In genomic region chr19:23187732-23188131, GRCm38 (mm10) we compare ENCODE assay signal across 21 mouse cellular contexts. TPM values are rescaled to one million over a fixed set of nuclear protein-coding genes. Genes with fewer than 3 reads are reported as not detected.
DNase-seq lines count a peak whose midpoint lies in the region; ATAC-seq lines count a peak whose summit lies in the region.
"Had no signal": no experiment of that assay in that cellular context is flagged by ENCODE, and none has a peak within 500 bp of the region (broad histone marks: within the 10 kb centered on the region; RNA-seq: fewer than 3 reads in every experiment).

No protein-coding gene starts in this region.

- no peaks in the 10 kb centered on the region for H3K9me3 ChIP-seq in forebrain, embryonic 16.5 days (ENCODE audit: control insufficient read depth, low read length)
- no peaks in the 10 kb centered on the region for H3K9me3 ChIP-seq in forebrain, embryonic 11.5 days (ENCODE audit: control insufficient read depth, low read length)
- H3K9me3 ChIP-seq: embryonic facial prominence, embryonic 13.5 days; G1E; heart, embryonic 12.5 days; hindbrain, embryonic 10.5 days had no signal

- no peak overlapping the region for H3K9ac ChIP-seq in forebrain, embryonic 16.5 days (replicated peaks; ENCODE audit: low read depth, low read length)
- no peak overlapping the region for H3K9ac ChIP-seq in forebrain, embryonic 11.5 days (ENCODE audit: low read length)
- H3K9ac ChIP-seq: embryonic facial prominence, embryonic 13.5 days; heart, embryonic 12.5 days; hindbrain, embryonic 14.5 days had no signal

- peak; percentile 58; the same call in 1 of the 2 replicates for ATAC-seq in forebrain, embryonic 16.5 days
- ATAC-seq in forebrain, embryonic 11.5 days (replicated peaks; ENCODE audit: low FRiP score), result no peak
- no peak for ATAC-seq in erythroblast, adult 5-6 weeks (replicated peaks; ENCODE audit: low FRiP score, poor library complexity, severe bottlenecking)
- ATAC-seq: intestine, embryonic 16.5 days had no signal

- H3K4me2 ChIP-seq in forebrain, embryonic 16.5 days (ENCODE audit: low read length), result no peak overlapping the region
- H3K4me2 ChIP-seq in forebrain, embryonic 11.5 days (ENCODE audit: low read depth, low read length, severe bottlenecking), result no peak overlapping the region
- H3K4me2 ChIP-seq: embryonic facial prominence, embryonic 13.5 days; heart, embryonic 12.5 days; hindbrain, embryonic 14.5 days had no signal

- no peaks in the 10 kb centered on the region for H3K4me1 ChIP-seq in forebrain, embryonic 16.5 days (replicated peaks; ENCODE audit: control insufficient read depth, insufficient read depth, low read length)
- no peaks in the 10 kb centered on the region for H3K4me1 ChIP-seq in forebrain, embryonic 11.5 days (replicated peaks; ENCODE audit: control insufficient read depth, insufficient read depth, low read length)
- H3K4me1 ChIP-seq: embryonic facial prominence, embryonic 13.5 days; heart, embryonic 12.5 days; hindbrain, embryonic 10.5 days had no signal

- H3K27ac ChIP-seq in forebrain, embryonic 16.5 days (ENCODE audit: low read length), result no peak overlapping the region
- no peak overlapping the region for H3K27ac ChIP-seq in forebrain, embryonic 11.5 days (ENCODE audit: low read depth, low read length)
- H3K27ac ChIP-seq: embryonic facial prominence, embryonic 13.5 days; heart, adult 2 months; hindbrain, embryonic 10.5 days; hindbrain, embryonic 14.5 days had no signal

- H3K27me3 ChIP-seq in forebrain, embryonic 16.5 days (replicated peaks; ENCODE audit: control insufficient read depth, insufficient read depth, low read length), result no peaks in the 10 kb centered on the region
- no peaks in the 10 kb centered on the region for H3K27me3 ChIP-seq in forebrain, embryonic 11.5 days (ENCODE audit: control insufficient read depth, insufficient read depth, low read length)
- H3K27me3 ChIP-seq: embryonic facial prominence, embryonic 13.5 days; heart, embryonic 12.5 days had no signal

- WGBS in forebrain, embryonic 16.5 days, result 64% methylated on average over 6 of the region's 6 CpGs
- 83% methylated on average over 6 of the region's 6 CpGs for WGBS in forebrain, embryonic 11.5 days

- no peaks in the 10 kb centered on the region for H3K36me3 ChIP-seq in forebrain, embryonic 16.5 days (ENCODE audit: control insufficient read depth, insufficient read depth)
- no peaks in the 10 kb centered on the region for H3K36me3 ChIP-seq in forebrain, embryonic 11.5 days (ENCODE audit: control insufficient read depth, insufficient read depth, low read length)

- H3K4me3 ChIP-seq in forebrain, embryonic 16.5 days (replicated peaks; ENCODE audit: low read length), result no peak overlapping the region
- H3K4me3 ChIP-seq in forebrain, embryonic 11.5 days (ENCODE audit: low read depth, low read length), result no peak overlapping the region
- H3K4me3 ChIP-seq: embryonic facial prominence, embryonic 13.5 days; heart, adult 2 months; heart, embryonic 12.5 days; hindbrain, embryonic 10.5 days had no signal

- no peak for DNase-seq in forebrain, embryonic 11.5 days (ENCODE audit: low spot score)
- DNase-seq in right cerebral cortex, adult 18-20 months, result peak; percentile 48
- no peak for DNase-seq in right cerebral cortex, adult 2 months (ENCODE audit: low spot score in 2 of 2)
- DNase-seq in brain, adult 2 months (ENCODE audit: low read depth, low spot score), result peak; percentile 83
- no peak for DNase-seq in retina, postnatal 1 day
- DNase-seq in adrenal gland, postnatal 4 days (ENCODE audit: low spot score in 2 of 2), result no peak
- DNase-seq: adrenal gland, postnatal 10 days; cerebellum, adult 11-12 months; cerebellum, adult 9-10 months; cerebellum, postnatal 36 days; gastrocnemius, postnatal 14 days; heart, adult 2 months; kidney, adult 2 months had no signal

RNA-seq across cellular contexts. Expression of gene Klf9, which starts 46.7 kb away (rescaled TPM):
- 2.2 and 2.6 TPM in 2 replicates for polyA plus RNA-seq in forebrain, embryonic 16.5 days (2015; fragmentation: Nextera tagmentation; extraction: Ambion mirVana)
- polyA plus RNA-seq in forebrain, embryonic 11.5 days (2014; fragmentation: Nextera tagmentation; extraction: Ambion mirVana), result 0.86 and 0.91 TPM in 2 replicates
- 2.5 TPM in 2 replicates for total RNA-seq in erythroblast, adult 5-6 weeks (2015; ENCODE audit: low replicate concordance)
- 1.8 and 6.1 TPM in 2 replicates for total RNA-seq in erythroblast, adult 5-6 weeks (2017; ENCODE audit: low replicate concordance)
- total RNA-seq in adrenal gland, postnatal 4 days (2021), result 10 to 100 TPM; 44.4 to 51.1 TPM

Comparison
In these comparisons a context has a peak if more than half of its experiments do, and no peak if none do; other contexts are left out.
1. DNase-seq: peak in right cerebral cortex, adult 18-20 months (single experiment) and brain, adult 2 months (single experiment); none in forebrain, embryonic 11.5 days (single experiment), right cerebral cortex, adult 2 months (0 of 2), retina, postnatal 1 day (single experiment) and adrenal gland, postnatal 4 days (0 of 2).
2. RNA of gene Klf9, which starts 46.7 kb away (total RNA-seq): 44.4 to 51.1 TPM in adrenal gland, postnatal 4 days; 1.8 to 6.1 TPM in erythroblast, adult 5-6 weeks; every median in the first group is over 4 times any median in the second.